Mouse (Mus musculus): ENCODE measurements at regions not wholly inside any gene's neighbourhood (a gene's known extent, or its start where the extent isn't known, plus 50 kb on each side); places are given as distances from the start of the nearest gene placed in this dataset.

GRCm38 (mm10) chr17:62546286-62546685 lies 334.8 kb downstream of the Efna5 start:
- no peak for DNase-seq (ENCODE audit: low spot score)

GRCm38 (mm10) chr17:62545330-62545729 lies 335.8 kb downstream of the Efna5 start:
- DNase-seq (ENCODE audit: low spot score) = no peak

GRCm38 (mm10) chr17:62543056-62543975 lies 337.8 kb downstream of the Efna5 start:
- no peak for DNase-seq (ENCODE audit: low spot score)

- no peak for DNase-seq (ENCODE audit: low spot score)
Observed at GRCm38 (mm10) chr17:62529911-62530310, 351.2 kb downstream of the Efna5 start.

- no peak for DNase-seq (ENCODE audit: low spot score)
Observed at GRCm38 (mm10) chr17:62527556-62527955, 353.6 kb downstream of the Efna5 start.

GRCm38 (mm10) chr17:62513635-62514034 lies 367.5 kb downstream of the Efna5 start:
- no peak for DNase-seq (ENCODE audit: low spot score)

- no peak for DNase-seq (ENCODE audit: low spot score)
Observed at GRCm38 (mm10) chr17:62510184-62510583, 370.9 kb downstream of the Efna5 start.

- no peak for DNase-seq (ENCODE audit: low spot score)
Observed at GRCm38 (mm10) chr17:62507766-62508485, 373.2 kb downstream of the Efna5 start.

GRCm38 (mm10) chr17:62504691-62505090 lies 376.4 kb downstream of the Efna5 start:
- DNase-seq (ENCODE audit: low spot score) = no peak

- DNase-seq (ENCODE audit: low spot score) = no peak
Observed at GRCm38 (mm10) chr17:62470739-62471138, 410.4 kb downstream of the Efna5 start.

- no peak for DNase-seq (ENCODE audit: low spot score)
Observed at GRCm38 (mm10) chr17:62469367-62469766, 411.8 kb downstream of the Efna5 start.

- DNase-seq (ENCODE audit: low spot score) = no peak
Observed at GRCm38 (mm10) chr17:62468859-62469258, 412.3 kb downstream of the Efna5 start.

GRCm38 (mm10) chr17:62467072-62467471 lies 414.0 kb downstream of the Efna5 start:
- no peak for DNase-seq (ENCODE audit: low spot score)

GRCm38 (mm10) chr17:62464994-62465393 lies 416.1 kb downstream of the Efna5 start:
- no peak for DNase-seq (ENCODE audit: low spot score)

- no peak for DNase-seq (ENCODE audit: low spot score)
Observed at GRCm38 (mm10) chr17:62464228-62464627, 416.9 kb downstream of the Efna5 start.

GRCm38 (mm10) chr17:62461304-62462245 lies 419.5 kb downstream of the Efna5 start:
- no peak for DNase-seq (ENCODE audit: low spot score)

GRCm38 (mm10) chr17:62458964-62459363 lies 422.2 kb downstream of the Efna5 start:
- peak; percentile 52 for DNase-seq (ENCODE audit: low spot score)

GRCm38 (mm10) chr17:62438045-62438444 lies 443.1 kb downstream of the Efna5 start:
- no peak for DNase-seq (ENCODE audit: low spot score)

GRCm38 (mm10) chr17:62436044-62436443 lies 445.1 kb downstream of the Efna5 start:
- no peak for DNase-seq (ENCODE audit: low spot score)

GRCm38 (mm10) chr17:62423476-62424385 lies 457.4 kb downstream of the Efna5 start:
- DNase-seq (ENCODE audit: low spot score) = no peak

Data from gastrocnemius, adult 18-20 months (tissue).